In the genomic region with DNA sequence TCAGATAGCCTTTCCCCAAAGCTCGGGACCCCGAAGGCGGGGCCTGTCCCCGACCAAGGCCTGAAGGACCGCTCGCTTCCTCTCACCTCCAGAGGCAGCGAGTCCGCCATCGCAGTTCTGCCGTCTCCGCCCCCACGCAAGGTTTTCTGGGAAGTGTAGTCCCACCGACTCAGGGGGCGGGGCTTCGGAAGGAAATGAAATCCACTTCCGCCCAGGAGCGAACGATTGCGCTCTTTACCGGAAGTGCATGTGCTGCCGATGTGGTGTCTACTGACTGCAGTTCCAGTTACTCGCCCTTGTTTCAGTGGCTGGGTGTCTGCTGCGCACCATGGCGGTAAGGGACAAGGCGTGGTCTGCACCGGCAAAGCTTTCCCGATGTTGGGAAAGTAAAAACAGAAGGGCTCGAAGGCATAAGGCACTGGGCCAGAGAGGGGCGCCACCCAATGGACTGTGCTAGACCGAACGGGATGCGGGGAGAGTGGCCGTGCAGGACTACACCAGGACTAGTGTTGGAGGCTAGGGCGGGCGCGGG, we compare ENCODE assay signal across 8 mouse cellular contexts. TPM values are rescaled to one million over a fixed set of nuclear protein-coding genes. Genes with fewer than 3 reads are reported as not detected.
DNase-seq lines count a peak whose midpoint lies in the region; ATAC-seq lines count a peak whose summit lies in the region.

Gene Lrrc29 (minus strand): TSS at position 138 of the 532 bp plus-strand sequence.
Gene Tmem208 (plus strand): TSS at position 214 of the 532 bp plus-strand sequence.

- ATAC-seq in hindbrain, embryonic 14.5 days (ENCODE audit: low FRiP score) = peak; percentile 90

- under 1% methylated on average over 36 of the region's 36 CpGs for WGBS in hindbrain, embryonic 14.5 days

- H3K27me3 ChIP-seq in hindbrain, embryonic 14.5 days (ENCODE audit: control insufficient read depth, insufficient read depth, low read length) = no peaks in the 10 kb centered on the region

- H3K4me1 ChIP-seq in hindbrain, embryonic 14.5 days (replicated peaks; ENCODE audit: control insufficient read depth, insufficient read depth, low read length) = peaks cover 19% of the 10 kb centered on the region

- peak within 1 kb of the TSS; percentile 65 for H3K4me3 ChIP-seq in hindbrain, embryonic 14.5 days (replicated peaks; ENCODE audit: low read length)

- DNase-seq in WW6 (ENCODE audit: low read depth, low spot score) = peak; percentile 97
- peak; percentile 97 to 98 for DNase-seq in cerebellum, postnatal 36 days
- peak; percentile 95 to 97 for DNase-seq in frontal cortex, postnatal 36 days (ENCODE audit: low spot score in 2 of 2)
- DNase-seq in hindbrain, embryonic 14.5 days (ENCODE audit: low spot score) = peak; percentile 95
- peak; percentile 95 for DNase-seq in left cerebral cortex, adult 11 months (ENCODE audit: low spot score)
- DNase-seq in lung, postnatal 36 days = peak; percentile 98
- peak; percentile 97 for DNase-seq in retina, embryonic 14.5 days (ENCODE audit: low spot score)
- peak; percentile 98 for DNase-seq in thymus, postnatal 36 days

- no peaks in the 10 kb centered on the region for H3K9me3 ChIP-seq in hindbrain, embryonic 14.5 days (ENCODE audit: control insufficient read depth, low read length)

- H3K9ac ChIP-seq in hindbrain, embryonic 14.5 days = peak within 1 kb of the TSS; percentile 85

- H3K4me2 ChIP-seq in hindbrain, embryonic 14.5 days (replicated peaks) = peak within 1 kb of the TSS; percentile 90

- peaks cover 54% of the 10 kb centered on the region for H3K36me3 ChIP-seq in hindbrain, embryonic 14.5 days (replicated peaks; ENCODE audit: control insufficient read depth, insufficient read depth)

- peak within 1 kb of the TSS; percentile 76 for H3K27ac ChIP-seq in hindbrain, embryonic 14.5 days

RNA-seq across cellular contexts. Expression of gene Lrrc29, which starts in this region (rescaled TPM):
- 0.46 and 0.92 TPM in 2 replicates for polyA plus RNA-seq in hindbrain, embryonic 14.5 days (2014; fragmentation: Nextera tagmentation; extraction: Ambion mirVana)

RNA-seq across cellular contexts. Expression of gene Tmem208, which starts in this region (rescaled TPM):
- polyA plus RNA-seq in hindbrain, embryonic 14.5 days (2014; fragmentation: Nextera tagmentation; extraction: Ambion mirVana) = 141 and 147 TPM in 2 replicates

Comparison
In these comparisons a context has a peak if more than half of its experiments do, and no peak if none do; other contexts are left out.
1. Peak in every context shown above with its lines: DNase-seq, ATAC-seq, H3K4me3 ChIP-seq and H3K27ac ChIP-seq.